Mouse (Mus musculus) liver, embryonic 12.5 days (tissue): Measurements from ENCODE around the gene Irf9. TPM values are rescaled to one million over a fixed set of nuclear protein-coding genes. Genes with fewer than 3 reads are reported as not detected.
A peak's percentile ranks its signal among the peaks of the same experiment; 100 is the strongest.

Source experiments
- ATAC-seq: fragments of 200-750 bp; cut with Nextera tagmentation; 2 replicates; pipeline ENCODE4 v1.8.0; 2017; ENCODE audit warnings: moderate number of reproducible peaks, mild to moderate bottlenecking, moderate library complexity
- H3K27ac ChIP-seq: fragments of 300-500 bp; sonication (generic); 2 replicates; pipeline ENCODE4 v1.5.1; 2016; ENCODE audit warnings: mild to moderate bottlenecking
- H3K27me3 ChIP-seq: fragments of 300-500 bp; sonication (generic); replicated peaks from 2 replicates; pipeline ENCODE4 v1.6.1; 2016; ENCODE audit warnings: mild to moderate bottlenecking, moderate library complexity
- H3K36me3 ChIP-seq: fragments of 300-500 bp; sonication (generic); 2 replicates; pipeline ENCODE4 v1.6.1; 2016; ENCODE audit warnings: mild to moderate bottlenecking, moderate library complexity
- H3K4me1 ChIP-seq: fragments of 300-500 bp; sonication (generic); 2 replicates; pipeline ENCODE4 v1.6.1; 2016
- H3K4me2 ChIP-seq: fragments of 300-500 bp; sonication (generic); 2 replicates; pipeline ENCODE4 v1.6.1; 2016; ENCODE audit warnings: mild to moderate bottlenecking, moderate library complexity
- H3K4me3 ChIP-seq: fragments of 300-500 bp; sonication (generic); 2 replicates; pipeline ENCODE4 v1.5.1; 2016; ENCODE audit warnings: mild to moderate bottlenecking, moderate library complexity
- H3K9ac ChIP-seq: fragments of 300-500 bp; sonication (generic); 2 replicates; pipeline ENCODE4 v1.6.1; 2016; ENCODE audit warnings: mild to moderate bottlenecking, moderate library complexity
- H3K9me3 ChIP-seq: fragments of 300-500 bp; sonication (generic); replicated peaks from 2 replicates; pipeline ENCODE4 v1.6.1; 2016; ENCODE audit warnings: mild to moderate bottlenecking, moderate library complexity
- WGBS: fragments of 180-500 bp; shearing (Covaris S2); methylation state at CpG from one replicate; pipeline ENCODE4 v1.1.7; 2016; ENCODE audit not compliant: insufficient replicate concordance; 5-methylcytosine and 5-hydroxymethylcytosine counted together
- polyA plus RNA-seq: library from polyadenylated mRNA; unstranded; fragments of >200 nt; fragmentation: Nextera tagmentation; extraction: Ambion mirVana; gene quantifications from 2 replicates; pipeline ENCODE4 v1.2.1, GENCODE M21; 2016

Irf9 gene
- polyA plus RNA-seq, 1 experiment from 2014 or later, result 15.3 TPM

DNA sequence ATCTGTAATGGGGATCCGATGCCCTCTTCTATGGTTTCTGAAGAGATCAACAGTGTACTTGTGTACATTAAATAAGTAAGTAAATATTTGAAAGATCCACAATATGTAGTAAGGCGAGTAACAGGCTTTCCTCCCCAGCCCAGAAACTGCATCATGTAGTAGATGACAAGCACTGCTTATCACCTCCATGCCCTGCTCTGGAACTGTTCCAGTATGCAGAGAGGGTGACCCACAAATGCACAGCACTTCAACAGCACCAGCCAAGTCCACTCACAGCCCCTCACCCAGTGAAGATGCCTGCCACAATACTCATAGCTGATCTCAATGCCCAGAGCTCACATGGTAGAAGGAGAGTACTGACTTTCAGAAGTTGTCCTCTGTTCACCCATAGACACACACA lies 32.8 kb upstream of the Irf9 start:
- H3K36me3 ChIP-seq, result peaks cover 53% of the 10 kb centered on the region
- 74% methylated on average over 2 of the region's 2 CpGs for WGBS
- H3K9ac ChIP-seq, result 0 out of 2 replicates have a peak overlapping the region, but pooled peaks have one; percentile 12
- peaks cover 24% of the 10 kb centered on the region for H3K4me1 ChIP-seq
- H3K27ac ChIP-seq, result 0 out of 2 replicates have a peak overlapping the region, but pooled peaks have one; percentile 22
- H3K4me2 ChIP-seq, result no peak overlapping the region
- no peak for ATAC-seq
- no peaks in the 10 kb centered on the region for H3K9me3 ChIP-seq
- no peak overlapping the region for H3K4me3 ChIP-seq
- no peaks in the 10 kb centered on the region for H3K27me3 ChIP-seq

DNA sequence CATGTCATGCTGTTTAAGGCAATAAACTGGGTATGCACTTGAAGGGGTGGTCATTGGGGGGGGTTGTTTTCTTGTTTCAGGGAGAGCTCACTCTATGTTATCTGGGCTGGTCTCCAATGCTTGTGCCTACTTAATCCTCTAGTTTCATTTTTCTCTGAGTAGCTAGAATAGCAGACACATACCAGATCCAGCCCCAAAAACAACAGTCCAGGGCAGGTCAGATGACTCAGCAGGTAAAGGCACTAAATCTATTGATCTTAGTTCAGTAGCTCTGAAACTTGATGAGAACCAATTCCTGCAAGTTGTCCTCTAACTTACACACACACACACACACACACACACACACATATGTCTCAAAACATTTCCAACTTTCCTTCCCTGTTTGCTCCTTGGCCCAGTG lies 31.6 kb upstream of the Irf9 start:
- 0 out of 2 replicates have a peak overlapping the region, but pooled peaks have one; percentile 22 for H3K27ac ChIP-seq
- H3K27me3 ChIP-seq, result no peaks in the 10 kb centered on the region
- ATAC-seq, result no peak

DNA sequence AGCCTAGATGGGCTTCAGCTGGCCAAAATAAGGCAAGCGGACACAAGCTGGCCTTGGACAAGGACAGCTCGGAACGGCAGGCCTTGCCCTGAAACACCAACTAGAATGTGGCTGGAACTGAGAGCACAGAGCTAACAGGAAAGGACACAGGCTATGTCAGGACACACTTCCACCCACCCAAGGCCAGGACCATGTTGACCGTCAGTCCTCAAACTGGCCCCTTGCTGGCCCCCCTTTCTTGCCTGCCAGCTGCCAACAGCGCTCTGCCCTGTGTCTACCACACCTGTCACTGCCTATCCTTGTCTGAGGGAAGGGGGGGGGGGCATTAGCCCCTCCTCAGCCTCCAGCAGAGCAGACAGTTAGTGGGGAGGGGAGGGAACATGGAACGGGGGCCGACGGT lies 28.1 kb upstream of the Irf9 start, which contains the start of gene Fitm1:
TSS of gene Fitm1 (plus strand) at position 316 of the 400 bp plus-strand sequence.
- H3K4me1 ChIP-seq, result peaks cover 59% of the 10 kb centered on the region
- H3K4me3 ChIP-seq, result no peak within 1 kb of the TSS
- no peak for ATAC-seq
- 0 out of 2 replicates have a peak within 1 kb of the TSS, but pooled peaks have one; percentile 3 for H3K4me2 ChIP-seq
- H3K27ac ChIP-seq, result no peak within 1 kb of the TSS
- 65% methylated on average over 8 of the region's 8 CpGs for WGBS
- no peaks in the 10 kb centered on the region for H3K9me3 ChIP-seq
- H3K27me3 ChIP-seq, result no peaks in the 10 kb centered on the region
- H3K36me3 ChIP-seq, result peaks cover 16% of the 10 kb centered on the region
- H3K9ac ChIP-seq, result no peak within 1 kb of the TSS; the same call in 1 of the 2 replicates

More for the DNA sequence above, 31.6 kb upstream of the Irf9 start:
- Histone ChIP-seq H3K36me3 (peaks cover 41% of the 10 kb centered on the region), H3K4me1 (peaks cover 34% of the 10 kb centered on the region), H3K9ac (no peak overlapping the region), H3K4me3 (no peak overlapping the region), H3K9me3 (no peaks in the 10 kb centered on the region), H3K4me2 (no peak overlapping the region)

DNA sequence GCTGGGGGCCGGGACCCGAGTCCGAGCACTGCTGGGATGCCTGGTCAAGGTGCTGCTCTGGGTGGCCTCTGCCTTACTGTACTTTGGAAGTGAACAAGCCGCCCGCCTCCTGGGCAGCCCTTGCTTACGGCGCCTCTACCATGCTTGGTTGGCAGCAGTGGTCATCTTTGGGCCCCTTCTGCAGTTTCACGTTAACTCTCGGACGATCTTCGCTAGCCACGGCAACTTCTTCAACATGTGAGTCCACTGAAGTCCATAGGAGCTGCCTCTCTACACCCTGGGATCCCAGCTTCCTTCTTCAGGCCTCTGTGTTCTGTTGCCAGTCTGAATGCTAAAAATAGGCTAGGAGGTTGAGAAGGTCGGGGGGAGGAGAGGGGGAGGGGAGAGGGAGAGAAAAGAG lies 27.7 kb upstream of the Irf9 start:
- no peak overlapping the region for H3K27ac ChIP-seq
- peaks cover 16% of the 10 kb centered on the region for H3K36me3 ChIP-seq
- no peaks in the 10 kb centered on the region for H3K27me3 ChIP-seq
- WGBS, result 61% methylated on average over 13 of the region's 13 CpGs
- H3K4me2 ChIP-seq, result 0 out of 2 replicates have a peak overlapping the region, but pooled peaks have one; percentile 3
- H3K4me3 ChIP-seq, result no peak overlapping the region
- no peak overlapping the region; the same call in 1 of the 2 replicates for H3K9ac ChIP-seq
- no peak for ATAC-seq
- no peaks in the 10 kb centered on the region for H3K9me3 ChIP-seq
- peaks cover 55% of the 10 kb centered on the region for H3K4me1 ChIP-seq

DNA sequence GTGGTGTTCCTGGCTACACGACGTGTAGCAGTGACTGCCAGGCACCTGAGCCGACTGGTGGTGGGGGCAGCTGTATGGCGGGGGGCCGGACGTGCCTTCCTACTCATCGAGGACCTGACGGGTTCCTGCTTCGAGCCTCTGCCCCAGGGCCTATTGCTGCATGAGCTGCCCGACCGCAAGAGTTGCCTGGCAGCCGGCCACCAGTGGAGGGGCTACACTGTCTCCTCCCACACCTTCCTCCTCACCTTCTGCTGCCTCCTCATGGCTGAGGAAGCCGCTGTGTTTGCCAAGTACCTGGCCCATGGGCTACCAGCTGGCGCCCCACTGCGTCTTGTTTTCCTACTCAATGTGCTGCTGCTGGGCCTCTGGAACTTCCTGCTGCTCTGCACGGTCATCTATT lies 27.0 kb upstream of the Irf9 start:
- no peak overlapping the region for H3K9ac ChIP-seq
- no peak for ATAC-seq
- WGBS, result 76% methylated on average over 16 of the region's 16 CpGs
- no peak overlapping the region for H3K4me2 ChIP-seq
- H3K36me3 ChIP-seq, result peaks cover 19% of the 10 kb centered on the region
- H3K27ac ChIP-seq, result no peak overlapping the region
- no peaks in the 10 kb centered on the region for H3K27me3 ChIP-seq
- peaks cover 48% of the 10 kb centered on the region for H3K4me1 ChIP-seq
- H3K4me3 ChIP-seq, result no peak overlapping the region
- no peaks in the 10 kb centered on the region for H3K9me3 ChIP-seq

DNA sequence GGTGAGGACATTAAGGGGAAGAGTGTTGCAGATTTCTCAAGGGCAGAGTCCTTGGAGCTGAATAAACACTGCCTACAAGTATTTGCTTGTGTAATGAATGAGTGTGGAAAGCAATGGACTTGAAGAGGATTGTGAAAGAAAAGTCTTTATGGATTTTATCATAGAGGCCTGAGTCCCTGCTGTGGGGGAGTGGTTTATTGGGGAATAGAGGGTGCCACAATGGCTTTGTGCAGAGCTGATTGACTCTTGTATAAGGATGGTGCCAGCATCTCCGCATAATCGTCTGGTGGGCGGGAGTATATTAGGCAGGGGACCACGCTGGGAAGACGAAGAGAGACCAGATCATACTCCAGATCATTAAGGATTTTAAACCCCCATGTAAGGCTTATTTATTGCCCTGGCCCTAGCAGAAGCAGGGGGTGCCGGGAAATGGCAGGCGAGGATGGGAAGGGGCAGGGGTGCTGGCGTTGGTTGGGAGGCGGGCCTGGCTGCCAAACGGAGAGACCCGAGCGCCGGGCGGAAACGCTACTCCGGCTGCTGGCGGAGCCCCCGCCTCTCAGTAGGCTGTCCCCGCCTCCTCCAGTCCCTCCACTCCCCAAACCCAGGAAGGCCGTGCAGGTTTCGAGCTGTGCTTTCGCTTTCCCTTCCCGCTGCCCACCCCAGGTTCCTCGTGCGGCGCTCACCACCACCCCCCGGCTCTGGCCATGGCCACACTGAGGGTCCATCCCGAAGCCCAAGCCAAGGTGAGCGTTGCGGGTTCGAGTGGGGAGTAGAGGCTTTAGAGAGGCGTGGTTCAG lies 25.3 kb upstream of the Irf9 start, which contains the start of gene Psme1:
TSS of gene Psme1 (plus strand) at position 253 of the 797 bp plus-strand sequence.
- 1% methylated on average over 31 of the region's 32 CpGs for WGBS
- peak within 1 kb of the TSS; percentile 89 for H3K4me3 ChIP-seq
- peak within 1 kb of the TSS; percentile 85 for H3K4me2 ChIP-seq
- no peaks in the 10 kb centered on the region for H3K27me3 ChIP-seq
- H3K4me1 ChIP-seq, result peaks cover 53% of the 10 kb centered on the region
- H3K9ac ChIP-seq, result peak within 1 kb of the TSS; percentile 95
- H3K9me3 ChIP-seq, result no peaks in the 10 kb centered on the region
- H3K27ac ChIP-seq, result peak within 1 kb of the TSS; percentile 80
- H3K36me3 ChIP-seq, result peaks cover 30% of the 10 kb centered on the region
- peak; percentile 79 for ATAC-seq

DNA sequence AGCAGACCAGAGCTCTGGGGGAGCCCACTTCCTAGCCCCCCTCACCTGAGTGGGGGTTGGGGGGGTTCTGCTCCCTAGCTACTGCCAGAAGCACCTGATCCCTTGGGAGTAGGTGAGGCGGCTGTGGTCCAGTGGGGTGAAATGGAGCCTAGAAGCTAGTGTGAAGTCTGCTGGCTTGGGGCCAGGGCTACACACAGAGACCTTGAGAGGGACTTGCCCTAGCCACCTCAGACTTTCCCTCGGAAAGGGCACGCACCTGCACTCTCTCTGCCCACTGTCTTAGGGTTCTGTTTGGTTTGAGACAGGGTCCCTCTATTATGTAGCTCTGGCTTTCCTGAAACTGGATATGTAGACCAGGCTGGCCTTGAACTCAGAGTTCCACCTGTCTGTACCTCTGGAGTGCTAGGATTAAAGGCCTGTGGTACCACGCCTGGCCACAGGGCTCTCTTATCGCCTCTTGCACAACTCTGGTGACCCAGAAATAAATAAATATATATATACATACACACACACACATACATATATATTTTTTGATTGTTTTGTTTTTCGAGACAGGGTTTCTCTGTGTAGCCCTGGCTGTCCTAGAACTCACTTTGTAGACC lies 24.6 kb upstream of the Irf9 start:
- Histone ChIP-seq H3K27me3 (no peaks in the 10 kb centered on the region), H3K4me2 (peak overlapping the region; percentile 85), H3K4me1 (peaks cover 60% of the 10 kb centered on the region), H3K4me3 (peak overlapping the region; percentile 89), H3K9me3 (no peaks in the 10 kb centered on the region), H3K9ac (peak overlapping the region; percentile 95), H3K36me3 (peaks cover 34% of the 10 kb centered on the region), H3K27ac (peak overlapping the region; percentile 80)
- peak; percentile 57 for ATAC-seq
- WGBS, result 15% methylated on average over 6 of the region's 6 CpGs

DNA sequence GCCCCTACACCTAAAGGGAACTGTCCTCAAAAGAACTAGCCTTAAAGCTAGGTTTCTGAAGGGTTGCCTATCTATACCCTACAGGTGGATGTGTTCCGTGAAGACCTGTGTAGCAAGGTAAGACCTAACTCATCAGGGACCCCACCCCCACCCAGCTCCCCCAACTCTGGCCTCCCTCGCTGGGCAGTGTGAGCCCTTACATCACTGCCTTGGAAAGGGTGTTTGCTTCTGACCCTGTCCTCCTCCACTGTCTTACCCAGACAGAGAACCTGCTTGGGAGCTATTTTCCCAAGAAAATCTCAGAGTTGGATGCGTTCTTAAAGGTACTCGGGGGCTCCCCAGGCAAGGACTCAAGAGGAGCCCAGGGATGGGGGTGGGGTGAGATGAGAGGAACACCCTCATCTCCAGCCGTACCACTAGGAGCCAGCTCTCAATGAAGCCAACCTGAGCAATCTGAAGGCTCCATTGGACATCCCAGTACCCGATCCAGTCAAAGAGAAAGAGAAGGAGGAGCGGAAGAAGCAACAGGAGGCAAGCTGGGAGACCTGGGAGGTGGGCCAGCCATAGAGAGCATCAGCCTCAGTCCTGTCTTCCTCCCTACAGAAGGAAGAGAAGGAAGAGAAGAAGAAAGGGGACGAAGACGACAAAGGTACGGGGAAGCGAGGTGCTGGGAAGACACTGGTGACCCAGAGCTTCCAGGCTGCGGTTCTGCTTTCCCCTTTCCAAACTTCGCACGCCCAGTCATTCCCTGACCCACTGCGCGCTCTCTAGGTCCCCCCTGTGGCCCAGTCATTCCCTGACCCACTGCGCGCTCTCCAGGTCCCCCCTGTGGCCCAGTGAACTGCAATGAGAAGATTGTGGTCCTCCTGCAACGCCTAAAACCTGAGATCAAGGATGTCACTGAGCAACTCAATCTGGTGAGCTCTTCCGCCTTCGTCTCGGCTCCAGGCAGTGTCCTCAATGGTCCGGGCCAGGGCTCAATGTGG lies 23.6 kb upstream of the Irf9 start:
- no peak for ATAC-seq
- H3K4me1 ChIP-seq, result peaks cover 70% of the 10 kb centered on the region
- no peaks in the 10 kb centered on the region for H3K27me3 ChIP-seq
- peak overlapping the region; percentile 95; the same call in 1 of the 2 replicates for H3K9ac ChIP-seq
- peak overlapping the region; percentile 89 for H3K4me3 ChIP-seq
- H3K36me3 ChIP-seq, result peaks cover 34% of the 10 kb centered on the region
- WGBS, result 83% methylated on average over 23 of the region's 23 CpGs
- no peaks in the 10 kb centered on the region for H3K9me3 ChIP-seq
- H3K4me2 ChIP-seq, result peak overlapping the region; percentile 85
- peak overlapping the region; percentile 56 for H3K27ac ChIP-seq

GRCm38 (mm10) chr14:55580731-55581130 lies 22.6 kb upstream of the Irf9 start:
- H3K4me2 ChIP-seq, result no peak overlapping the region
- WGBS, result 87% methylated on average over 16 of the region's 16 CpGs
- peaks cover 71% of the 10 kb centered on the region for H3K4me1 ChIP-seq
- no peaks in the 10 kb centered on the region for H3K27me3 ChIP-seq
- H3K36me3 ChIP-seq, result peaks cover 34% of the 10 kb centered on the region
- H3K4me3 ChIP-seq, result no peak overlapping the region
- no peak overlapping the region for H3K9ac ChIP-seq
- no peak for ATAC-seq
- no peaks in the 10 kb centered on the region for H3K9me3 ChIP-seq
- peak overlapping the region; percentile 29; the same call in 1 of the 2 replicates for H3K27ac ChIP-seq

DNA sequence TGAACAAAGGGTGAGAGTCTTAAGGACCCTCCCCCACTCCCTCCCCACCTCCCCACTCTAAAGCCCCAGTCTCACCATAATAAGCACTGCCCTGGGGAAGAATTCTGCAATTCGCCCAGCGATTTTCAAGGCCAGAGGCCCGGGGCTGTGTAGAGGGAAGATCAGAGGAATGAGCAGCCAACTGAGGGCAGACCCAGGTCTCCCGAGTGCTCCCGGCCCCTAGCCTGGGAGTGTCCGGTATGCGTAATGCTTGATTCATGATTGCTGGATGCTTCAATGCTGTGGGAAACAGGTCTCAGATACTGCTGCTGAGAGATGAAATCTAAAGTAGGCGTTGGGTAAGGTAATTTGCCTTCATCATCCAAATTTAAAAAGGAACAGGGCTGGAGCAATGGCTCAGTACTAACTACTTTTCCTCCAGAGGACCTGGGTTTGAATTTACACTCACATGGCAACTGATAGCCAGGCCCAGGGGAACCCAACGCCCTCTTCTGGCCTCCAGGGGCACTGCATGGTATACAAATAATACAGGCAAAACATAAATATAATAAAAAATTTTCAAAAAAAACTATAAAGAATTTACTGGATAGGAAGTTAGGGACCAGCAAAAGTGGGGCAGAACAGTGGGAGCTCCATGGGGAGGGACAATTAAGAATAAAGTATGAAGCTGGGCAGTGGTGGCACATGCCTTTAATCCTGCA lies 21.2 kb upstream of the Irf9 start:
- H3K4me1 ChIP-seq, result peaks cover 77% of the 10 kb centered on the region
- 72% methylated on average over 9 of the region's 9 CpGs for WGBS
- no peak overlapping the region for H3K4me3 ChIP-seq
- H3K9ac ChIP-seq, result no peak overlapping the region
- no peaks in the 10 kb centered on the region for H3K9me3 ChIP-seq
- ATAC-seq, result no peak
- peaks cover 37% of the 10 kb centered on the region for H3K36me3 ChIP-seq
- peak overlapping the region; percentile 49 for H3K27ac ChIP-seq
- H3K27me3 ChIP-seq, result no peaks in the 10 kb centered on the region
- H3K4me2 ChIP-seq, result no peak overlapping the region

DNA sequence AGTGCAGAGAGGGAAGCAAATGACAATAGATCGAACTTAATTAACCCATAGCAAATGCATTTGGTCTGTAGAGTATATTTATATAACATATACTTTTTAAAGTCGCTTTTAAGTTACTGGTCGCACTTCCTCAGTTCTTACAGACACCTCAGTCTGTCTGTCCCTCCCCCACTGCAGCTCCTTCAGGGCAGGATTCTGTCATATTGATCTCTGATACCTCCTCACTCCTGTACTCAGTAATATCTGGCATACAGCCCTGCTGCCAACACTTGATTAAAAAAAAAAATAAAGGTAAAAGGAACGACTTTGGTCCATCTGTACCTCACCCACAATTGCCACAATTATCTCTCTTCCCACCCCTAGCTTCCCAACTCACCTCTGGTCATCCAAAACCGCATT lies 19.1 kb upstream of the Irf9 start:
- Histone ChIP-seq H3K4me3 (peak overlapping the region; percentile 80), H3K9ac (peak overlapping the region; percentile 79), H3K27ac (peak overlapping the region; percentile 97), H3K9me3 (no peaks in the 10 kb centered on the region), H3K27me3 (no peaks in the 10 kb centered on the region), H3K36me3 (peaks cover 57% of the 10 kb centered on the region), H3K4me2 (peak overlapping the region; percentile 99), H3K4me1 (peaks cover 77% of the 10 kb centered on the region)
- 22% methylated on average over 5 of the region's 5 CpGs for WGBS
- no peak for ATAC-seq
